Mouse (Mus musculus): ENCODE results near the gene C1rl.

- no peak for TF ChIP-seq CTCF (IDR thresholded peaks at IDR 0.05; ENCODE audit: control insufficient read depth, insufficient read depth, insufficient replicate concordance, low read depth, low read length)
- no peak for TF ChIP-seq POLR2A (IDR thresholded peaks at IDR 0.05; ENCODE audit: control insufficient read depth, low read depth, low read length)
These were observed 27.2 kb upstream of the C1rl start for GRCm38 (mm10) chr6:124465729-124466128.

Measured in testis, adult 2 months (tissue).